Mouse (Mus musculus) bone marrow macrophage, adult 2 months (primary cell): Measurements from ENCODE around the gene Fgf14. TPM values are rescaled to one million over a fixed set of nuclear protein-coding genes. Genes with fewer than 3 reads are reported as not detected.
"Not testable (repeated sequence)": the region's sequence is repeated elsewhere in the genome, so short reads cannot be mapped to it uniquely, and the experiment has no call there.

Source experiments
- H3K27ac ChIP-seq: 2 replicates; pipeline ENCODE4 v1.5.1; 2012; ENCODE audit warnings: low read depth, low read length; ENCODE audit not compliant: insufficient read depth
- H3K4me1 ChIP-seq: 2 replicates; pipeline ENCODE4 v1.6.1; 2012; ENCODE audit warnings: low read length; ENCODE audit not compliant: control insufficient read depth, insufficient read depth
- H3K4me3 ChIP-seq: 2 replicates; pipeline ENCODE4 v1.5.1; 2012; ENCODE audit warnings: mild to moderate bottlenecking, low read length, moderate library complexity; ENCODE audit not compliant: insufficient read depth
- CTCF ChIP-seq: IDR thresholded peaks from 2 replicates; pipeline ENCODE4 v1.5.1; 2012; ENCODE audit warnings: low read depth, mild to moderate bottlenecking, low read length, moderate library complexity
- POLR2A ChIP-seq: IDR thresholded peaks from 2 replicates; pipeline ENCODE4 v1.6.1; 2012; ENCODE audit warnings: mild to moderate bottlenecking, low read depth, low read length, borderline replicate concordance
- polyA plus RNA-seq: library from polyadenylated mRNA; stranded (reverse); fragments of >200 nt; gene quantifications from 2 replicates; pipeline ENCODE4 v1.2.4, GENCODE M21; 2012; ENCODE audit not compliant: missing spikeins, insufficient read depth, insufficient read length

The Fgf14 gene
- polyA plus RNA-seq, 1 experiment = not detected

- TF ChIP-seq POLR2A (no peak), CTCF (no peak)
- Histone ChIP-seq H3K27ac (peak overlapping the region; percentile 27; the same call in 1 of the 2 replicates), H3K4me1 (peaks cover 3% of the 10 kb centered on the region; the same call in 1 of the 2 replicates), H3K4me3 (no peak overlapping the region)
Measured at GRCm38 (mm10) chr14:124485261-124485660, 191.7 kb downstream of the Fgf14 start.

- Histone ChIP-seq H3K4me1 (no peaks in the 10 kb centered on the region), H3K27ac (no peak overlapping the region), H3K4me3 (no peak overlapping the region)
- no peak for TF ChIP-seq POLR2A
- no peak for TF ChIP-seq CTCF
Measured at GRCm38 (mm10) chr14:124474066-124474667, 202.8 kb downstream of the Fgf14 start.

- TF ChIP-seq CTCF (no peak), POLR2A (no peak)
- H3K4me1 ChIP-seq = no peaks in the 10 kb centered on the region
- no peak overlapping the region for H3K27ac ChIP-seq
- no peak overlapping the region for H3K4me3 ChIP-seq
Measured at GRCm38 (mm10) chr14:124470909-124471308, 206.0 kb downstream of the Fgf14 start.

DNA sequence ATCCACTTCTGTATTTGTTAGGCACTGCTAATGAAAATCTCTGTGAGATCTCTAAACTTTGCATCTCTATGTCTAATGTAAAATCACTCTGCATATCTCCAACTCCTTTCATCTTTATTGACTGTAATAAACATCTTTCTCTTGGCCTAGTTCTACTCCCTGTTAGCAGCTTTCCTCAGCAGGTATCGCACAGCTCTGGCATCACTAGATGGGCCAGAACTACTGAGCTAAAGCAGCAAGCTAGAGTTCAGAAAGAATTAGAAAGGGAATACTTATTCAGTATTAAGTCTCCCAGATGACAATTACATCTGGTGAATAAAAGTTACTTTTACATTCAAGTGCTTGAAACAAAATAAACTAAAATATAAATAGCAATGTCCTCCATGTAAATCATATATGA, 221.8 kb downstream of the Fgf14 start:
- TF ChIP-seq POLR2A = no peak
- Histone ChIP-seq H3K4me3 (no peak overlapping the region), H3K4me1 (no peaks in the 10 kb centered on the region), H3K27ac (no peak overlapping the region)

- no peak overlapping the region for H3K27ac ChIP-seq
- H3K4me1 ChIP-seq = no peaks in the 10 kb centered on the region
- TF ChIP-seq POLR2A = no peak
- TF ChIP-seq CTCF = no peak
- no peak overlapping the region for H3K4me3 ChIP-seq
Measured at GRCm38 (mm10) chr14:124446096-124446840, 230.7 kb downstream of the Fgf14 start.

- H3K4me3 ChIP-seq = no peak overlapping the region
- TF ChIP-seq POLR2A (no peak), CTCF (no peak)
- H3K4me1 ChIP-seq = no peaks in the 10 kb centered on the region
- H3K27ac ChIP-seq = no peak overlapping the region
Measured at GRCm38 (mm10) chr14:124444831-124445230, 232.1 kb downstream of the Fgf14 start.

DNA sequence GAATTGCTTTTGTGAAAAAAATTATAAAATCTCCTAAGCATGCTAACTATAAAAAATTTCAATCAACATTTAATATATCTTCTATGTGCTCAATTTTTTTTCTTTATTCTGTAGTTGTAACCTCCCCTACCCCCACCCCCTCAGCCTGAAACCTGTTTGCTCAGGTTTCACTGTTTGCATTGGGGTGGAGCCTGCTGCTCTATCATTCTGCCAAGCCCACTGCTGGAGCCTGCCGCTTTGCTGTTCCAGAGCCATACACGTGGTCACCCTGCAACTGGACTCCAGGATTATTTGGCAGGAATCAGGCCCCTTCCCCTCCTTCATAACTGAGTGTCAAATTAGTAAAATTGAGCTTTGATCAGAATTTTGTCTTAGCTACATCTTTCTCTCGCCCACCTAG, 237.6 kb downstream of the Fgf14 start:
- not testable (repeated sequence) for H3K4me1 ChIP-seq, H3K4me3 ChIP-seq, H3K27ac ChIP-seq

GRCm38 (mm10) chr14:124411890-124412289, 265.0 kb downstream of the Fgf14 start:
- TF ChIP-seq CTCF (no peak), POLR2A (no peak)
- no peak overlapping the region for H3K27ac ChIP-seq
- H3K4me1 ChIP-seq = no peaks in the 10 kb centered on the region
- H3K4me3 ChIP-seq = no peak overlapping the region

GRCm38 (mm10) chr14:124410945-124411344, 266.0 kb downstream of the Fgf14 start:
- no peaks in the 10 kb centered on the region for H3K4me1 ChIP-seq
- no peak overlapping the region for H3K27ac ChIP-seq
- H3K4me3 ChIP-seq = no peak overlapping the region
- TF ChIP-seq POLR2A (no peak), CTCF (no peak)

GRCm38 (mm10) chr14:124328391-124328790, 348.5 kb downstream of the Fgf14 start:
- H3K4me1 ChIP-seq = no peaks in the 10 kb centered on the region
- no peak for TF ChIP-seq POLR2A
- no peak for TF ChIP-seq CTCF

More at GRCm38 (mm10) chr14:124328391-124328790, 348.5 kb downstream of the Fgf14 start:
- H3K27ac ChIP-seq = no peak overlapping the region
- H3K4me3 ChIP-seq = no peak overlapping the region
